Mouse (Mus musculus): ENCODE measurements around the gene Adcy5. TPM values are rescaled to one million over a fixed set of nuclear protein-coding genes. Genes with fewer than 3 reads are reported as not detected.

The Adcy5 gene
- total and polyA plus RNA-seq, 3 experiments: under 0.01 to 0.08 TPM; not detected in 1

DNA sequence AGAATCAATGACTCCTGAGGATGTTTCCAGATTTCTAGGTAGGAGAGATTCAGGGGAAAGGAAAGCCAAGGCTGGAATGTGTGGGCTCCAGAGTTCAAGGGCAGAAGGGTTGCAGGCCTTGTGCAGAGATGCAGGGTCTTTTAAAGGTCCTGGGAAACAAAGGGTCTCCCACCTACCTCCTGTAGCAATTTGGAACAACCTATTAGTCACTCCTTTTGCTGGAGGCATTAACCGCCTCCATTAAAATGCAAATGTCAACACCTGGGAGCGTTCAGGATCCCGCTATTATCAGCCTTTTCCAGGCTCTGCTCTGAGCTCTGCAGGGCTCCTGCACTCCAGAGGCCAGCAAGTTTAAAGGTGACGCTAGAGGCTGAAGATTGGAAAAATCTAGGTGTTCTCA lies 8.5 kb upstream of the Adcy5 start:
- Histone ChIP-seq H3K4me1 (ENCODE audit: control insufficient read depth in 1 of 2, insufficient read depth in 2 of 2, low read length in 2 of 2) (no peaks in the 10 kb centered on the region), H3K9ac (ENCODE audit: control insufficient read depth, low read depth, low read length, poor library complexity, severe bottlenecking) (no peak overlapping the region), H3K4me3 (ENCODE audit: control insufficient read depth in 1 of 2, insufficient read depth in 1 of 2, low read depth in 2 of 2, low read length in 2 of 2) (no peak overlapping the region), H3K79me2 (ENCODE audit: control insufficient read depth, insufficient read depth, low read length, poor library complexity) (no peaks in the 10 kb centered on the region), H3K9me3 (replicated peaks; ENCODE audit: insufficient read depth, low read length) (no peaks in the 10 kb centered on the region), H3K36me3 (ENCODE audit: control insufficient read depth in 1 of 2, insufficient read depth in 2 of 2, low read length in 2 of 2) (no peaks in the 10 kb centered on the region), H3K27me3 (ENCODE audit: control insufficient read depth in 1 of 2, insufficient read depth in 2 of 2, low read length in 2 of 2) (no peaks in the 10 kb centered on the region), H3K27ac (ENCODE audit: control insufficient read depth, low read depth, low read length) (no peak overlapping the region)
- TF ChIP-seq CTCF (IDR thresholded peaks at IDR 0.05 in 2 of 3, conservative IDR thresholded peaks at IDR 0.05 in 1 of 3; ENCODE audit: control insufficient read depth in 1 of 3, insufficient read depth in 1 of 3, low read depth in 2 of 3, low read length in 3 of 3, poor library complexity in 1 of 3, severe bottlenecking in 1 of 3) (no peak), MYC (IDR thresholded peaks at IDR 0.05; ENCODE audit: low read depth, low read length) (no peak), KAT2A (conservative IDR thresholded peaks at IDR 0.05; ENCODE audit: low read depth, low read length) (no peak)
- no peak for DNase-seq (ENCODE audit: low read depth, low spot score)

DNA sequence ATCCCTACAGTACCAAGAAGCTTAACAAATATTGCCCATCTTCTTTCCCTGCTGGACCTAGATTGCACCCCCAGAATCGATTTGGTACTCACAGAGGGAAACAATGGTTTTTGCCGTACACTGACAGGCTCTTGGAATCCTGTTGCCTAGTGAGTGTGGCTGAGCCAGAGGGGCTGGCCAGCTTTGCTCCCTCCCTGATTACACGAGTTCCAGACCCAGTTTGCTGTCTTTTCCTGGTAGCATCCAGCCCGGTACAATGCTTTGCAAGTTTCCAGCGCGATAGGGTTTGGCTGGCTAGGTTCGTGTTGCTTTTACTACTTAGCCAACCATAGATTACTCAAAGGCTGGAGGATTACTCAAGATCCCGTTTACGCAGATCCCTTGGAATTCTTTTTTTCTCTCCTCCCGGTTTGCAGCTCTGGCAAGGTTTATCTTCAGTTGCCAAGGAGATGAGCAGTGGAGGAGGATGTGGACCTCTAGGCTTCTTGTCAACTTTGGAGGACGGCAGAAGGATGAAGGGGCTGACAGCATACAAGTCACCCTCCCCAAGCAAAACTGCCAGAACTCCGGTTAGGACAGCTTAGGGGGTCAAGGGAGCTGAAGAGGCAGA lies 1.4 kb upstream of the Adcy5 start:
- DNase-seq (ENCODE audit: low read depth, low spot score): no peak
- Histone ChIP-seq H3K79me2 (ENCODE audit: control insufficient read depth, insufficient read depth, low read length, poor library complexity) (no peaks in the 10 kb centered on the region), H3K27me3 (ENCODE audit: control insufficient read depth in 1 of 2, insufficient read depth in 2 of 2, low read length in 2 of 2) (no peaks in the 10 kb centered on the region), H3K9me3 (replicated peaks; ENCODE audit: insufficient read depth, low read length) (no peaks in the 10 kb centered on the region), H3K4me1 (ENCODE audit: control insufficient read depth in 1 of 2, insufficient read depth in 2 of 2, low read length in 2 of 2) (no peaks in the 10 kb centered on the region), H3K36me3 (ENCODE audit: control insufficient read depth in 1 of 2, insufficient read depth in 2 of 2, low read length in 2 of 2) (no peaks in the 10 kb centered on the region), H3K4me3 (ENCODE audit: control insufficient read depth in 1 of 2, insufficient read depth in 1 of 2, low read depth in 2 of 2, low read length in 2 of 2) (no peak overlapping the region), H3K9ac (ENCODE audit: control insufficient read depth, low read depth, low read length, poor library complexity, severe bottlenecking) (no peak overlapping the region), H3K27ac (ENCODE audit: control insufficient read depth, low read depth, low read length) (no peak overlapping the region)
- TF ChIP-seq TCF12 (IDR thresholded peaks at IDR 0.05; ENCODE audit: low read depth, low read length) (no peak), GATA1 (IDR thresholded peaks at IDR 0.05; ENCODE audit: low read depth, low read length) (no peak), ETS1 (IDR thresholded peaks at IDR 0.05; ENCODE audit: low read depth, low read length) (no peak), SMC3 (IDR thresholded peaks at IDR 0.05; ENCODE audit: low read depth, low read length) (no peak), CTCF (IDR thresholded peaks at IDR 0.05 in 2 of 3, conservative IDR thresholded peaks at IDR 0.05 in 1 of 3; ENCODE audit: control insufficient read depth in 1 of 3, insufficient read depth in 1 of 3, low read depth in 2 of 3, low read length in 3 of 3, poor library complexity in 1 of 3, severe bottlenecking in 1 of 3) (no peak), ZMIZ1 (IDR thresholded peaks at IDR 0.05; ENCODE audit: low read depth, low read length) (no peak), ZNF384 (IDR thresholded peaks at IDR 0.05; ENCODE audit: low read depth, low read length) (no peak), RAD21 (IDR thresholded peaks at IDR 0.05; ENCODE audit: low read depth, low read length) (no peak), BHLHE40 (IDR thresholded peaks at IDR 0.05; ENCODE audit: borderline replicate concordance, low read depth, low read length) (no peak), NELFE (IDR thresholded peaks at IDR 0.05; ENCODE audit: low read depth, low read length) (no peak), POLR2AphosphoS5 (IDR thresholded peaks at IDR 0.05; ENCODE audit: borderline replicate concordance, low read depth, low read length) (no peak), ZKSCAN1 (IDR thresholded peaks at IDR 0.05; ENCODE audit: low read depth, low read length) (no peak), TAL1 (IDR thresholded peaks at IDR 0.05; ENCODE audit: low read length) (no peak), MAFK (IDR thresholded peaks at IDR 0.05; ENCODE audit: borderline replicate concordance, low read depth, low read length) (no peak), USF2 (IDR thresholded peaks at IDR 0.05; ENCODE audit: borderline replicate concordance in 1 of 2, insufficient read depth in 1 of 2, low read depth in 1 of 2, low read length in 2 of 2) (no peak), EP300 (IDR thresholded peaks at IDR 0.05; ENCODE audit: low read depth in 1 of 2, low read length in 2 of 2) (no peak), MEF2A (IDR thresholded peaks at IDR 0.05; ENCODE audit: extremely low read depth, insufficient replicate concordance, low read depth, low read length, poor library complexity, severe bottlenecking) (no peak), E2F4 (IDR thresholded peaks at IDR 0.05; ENCODE audit: borderline replicate concordance, low read depth, low read length) (no peak)

Measured in MEL (cell line).